Mouse (Mus musculus) heart, postnatal 0 days (tissue): ENCODE data around the gene Nup93. TPM values are rescaled to one million over a fixed set of nuclear protein-coding genes. Genes with fewer than 3 reads are reported as not detected.

ENCODE experiments used
- ATAC-seq: fragments of 200-750 bp; cut with Nextera tagmentation; 2 replicates; pipeline ENCODE4 v1.8.0; 2017; ENCODE audit warnings: low read depth, moderate number of reproducible peaks, moderate library complexity; ENCODE audit not compliant: insufficient read depth
- DNase-seq: peaks from one replicate; pipeline ENCODE4 v3.0.0-alpha.2; 2016; ENCODE audit warnings: low spot score
- H3K27ac ChIP-seq: fragments of 300-500 bp; sonication (generic); 2 replicates; pipeline ENCODE4 v1.5.1; 2014; ENCODE audit warnings: low read depth, mild to moderate bottlenecking
- H3K27me3 ChIP-seq: fragments of 300-500 bp; sonication (generic); 2 replicates; pipeline ENCODE4 v1.6.1; 2014; ENCODE audit warnings: low read length, mixed read lengths; ENCODE audit not compliant: control insufficient read depth, insufficient read depth
- H3K36me3 ChIP-seq: fragments of 300-500 bp; sonication (generic); replicated peaks from 2 replicates; pipeline ENCODE4 v1.6.1; 2014; ENCODE audit warnings: low read length, mixed read lengths; ENCODE audit not compliant: control insufficient read depth, insufficient read depth
- H3K4me1 ChIP-seq: fragments of 300-500 bp; sonication (generic); 2 replicates; pipeline ENCODE4 v1.6.1; 2014; ENCODE audit warnings: antibody characterized with exemption; ENCODE audit not compliant: control insufficient read depth, insufficient read depth
- H3K4me2 ChIP-seq: fragments of 300-500 bp; sonication (generic); 2 replicates; pipeline ENCODE4 v1.6.1; 2014; ENCODE audit warnings: low read depth, mild to moderate bottlenecking, low read length, moderate library complexity
- H3K4me3 ChIP-seq: fragments of 300-500 bp; sonication (generic); 2 replicates; pipeline ENCODE4 v1.5.1; 2014; ENCODE audit warnings: low read depth, low read length
- H3K9ac ChIP-seq: fragments of 300-500 bp; sonication (generic); replicated peaks from 2 replicates; pipeline ENCODE4 v1.6.1; 2014; ENCODE audit warnings: low read depth, low read length, mixed read lengths
- H3K9me3 ChIP-seq: fragments of 300-500 bp; sonication (generic); replicated peaks from 2 replicates; pipeline ENCODE4 v1.6.1; 2016; ENCODE audit warnings: low read length; ENCODE audit not compliant: control insufficient read depth
- CTCF ChIP-seq: IDR thresholded peaks from 2 replicates; pipeline ENCODE4 v1.5.1; 2016; ENCODE audit warnings: antibody characterized with exemption, control low read depth, low read depth
- EP300 ChIP-seq: IDR thresholded peaks from 2 replicates; pipeline ENCODE4 v1.6.1; 2016; ENCODE audit warnings: antibody characterized with exemption, low read depth
- WGBS: fragments of 180-500 bp; shearing (Covaris S2); extraction: QIAGEN DNeasy Blood & Tissue Kit; methylation state at CpG from one replicate; pipeline ENCODE4 v1.1.7; 2014; 5-methylcytosine and 5-hydroxymethylcytosine counted together
- polyA plus RNA-seq: library from polyadenylated mRNA; unstranded; fragments of >200 nt; fragmentation: Nextera tagmentation; extraction: Ambion mirVana; gene quantifications from 2 replicates; pipeline ENCODE4 v1.2.1, GENCODE M21; 2015
- total RNA-seq: library from RNA; depleted of rRNA; stranded (reverse); fragments of >200 nt; gene quantifications from 2 replicates; pipeline ENCODE4 v1.2.3, GENCODE M21; 2014; ENCODE audit warnings: low replicate concordance

Nup93 gene
- total and polyA plus RNA-seq, 2 experiments from 2014 or later = 21.9 to 31.4 TPM

DNA sequence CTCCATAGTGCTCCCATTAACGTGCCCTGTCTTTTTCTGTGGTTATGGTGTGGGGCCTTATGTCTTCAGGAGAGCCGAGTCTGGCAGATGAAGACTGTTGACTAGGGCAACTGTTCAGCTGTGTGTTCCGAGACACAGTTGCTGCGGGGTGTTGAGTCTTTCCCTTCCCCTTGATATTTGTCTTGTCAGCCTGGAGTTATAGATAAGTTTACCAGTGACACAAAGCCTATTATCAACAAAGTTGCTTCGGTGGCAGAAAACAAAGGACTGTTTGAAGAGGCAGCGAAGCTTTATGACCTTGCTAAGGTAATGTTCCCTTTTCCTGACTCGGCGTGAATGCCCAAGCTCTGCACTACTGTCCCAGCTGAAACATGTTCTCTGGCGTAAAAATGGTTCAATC, 93.3 kb downstream of the Nup93 start:
- ATAC-seq = no peak
- no peak for DNase-seq
- whole genome bisulfite sequencing = 64% methylated on average over 9 of the region's 9 CpGs
- Histone ChIP-seq H3K36me3 (peaks cover 79% of the 10 kb centered on the region), H3K27ac (no peak overlapping the region), H3K4me3 (no peak overlapping the region), H3K27me3 (no peaks in the 10 kb centered on the region), H3K4me1 (peaks cover 5% of the 10 kb centered on the region; the same call in 1 of the 2 replicates), H3K4me2 (no peak overlapping the region), H3K9me3 (no peaks in the 10 kb centered on the region), H3K9ac (no peak overlapping the region)
- TF ChIP-seq CTCF (no peak), EP300 (no peak)

DNA sequence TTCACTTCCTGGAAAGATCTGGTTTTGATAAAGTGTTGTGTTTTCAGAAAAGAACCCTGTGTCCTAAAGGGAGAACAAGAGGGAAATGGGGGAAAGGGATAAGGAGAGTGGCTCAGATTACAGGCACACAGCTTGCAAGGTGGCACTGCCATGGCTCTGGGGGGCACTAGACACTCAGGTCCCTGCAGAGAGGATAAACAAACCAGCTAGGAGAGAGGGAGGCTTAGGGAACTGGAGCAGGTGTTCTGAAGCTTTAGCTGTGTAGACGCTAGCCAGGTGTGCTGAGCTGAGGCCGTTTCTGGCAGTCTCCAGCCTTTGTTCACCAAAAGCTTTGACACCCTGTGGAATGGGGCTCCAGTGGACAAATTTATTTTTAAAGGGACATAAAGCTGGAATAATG, 99.7 kb downstream of the Nup93 start:
- Histone ChIP-seq H3K4me2 (no peak overlapping the region), H3K9me3 (no peaks in the 10 kb centered on the region), H3K36me3 (peaks cover 43% of the 10 kb centered on the region), H3K27ac (no peak overlapping the region), H3K4me3 (no peak overlapping the region), H3K27me3 (no peaks in the 10 kb centered on the region), H3K4me1 (peaks cover 6% of the 10 kb centered on the region; the same call in 1 of the 2 replicates), H3K9ac (no peak overlapping the region)
- no peak for DNase-seq
- TF ChIP-seq CTCF (no peak), EP300 (no peak)
- no peak for ATAC-seq
- WGBS = 77% methylated on average over 2 of the region's 2 CpGs

DNA sequence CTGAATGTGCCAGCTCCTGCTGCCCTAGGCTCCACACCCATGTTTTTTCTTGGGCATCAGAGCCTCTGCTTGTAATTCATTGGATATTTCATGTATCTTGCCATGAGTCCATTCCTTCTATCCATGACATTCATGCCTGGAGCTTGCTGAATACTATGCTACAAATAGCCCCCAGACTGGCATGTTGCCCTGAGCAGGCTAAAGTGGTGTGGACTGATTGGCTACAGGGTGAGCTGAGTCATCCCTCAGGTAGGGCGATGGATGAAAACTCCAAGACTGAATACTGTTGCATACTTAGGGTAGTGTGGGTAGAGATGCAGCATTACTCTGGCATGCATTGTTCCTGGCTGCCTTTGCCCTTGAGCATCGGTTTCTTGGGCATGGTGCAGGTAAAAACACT, 102.9 kb downstream of the Nup93 start:
- Histone ChIP-seq H3K27ac (no peak overlapping the region), H3K4me3 (no peak overlapping the region), H3K9ac (no peak overlapping the region), H3K4me1 (peaks cover 6% of the 10 kb centered on the region; the same call in 1 of the 2 replicates), H3K36me3 (peaks cover 15% of the 10 kb centered on the region), H3K4me2 (no peak overlapping the region), H3K9me3 (no peaks in the 10 kb centered on the region), H3K27me3 (no peaks in the 10 kb centered on the region)
- ATAC-seq (peak; percentile 74), DNase-seq (peak; percentile 60)
- WGBS = 65% methylated on average over 2 of the region's 2 CpGs
- TF ChIP-seq EP300 (no peak), CTCF (no peak)

DNA sequence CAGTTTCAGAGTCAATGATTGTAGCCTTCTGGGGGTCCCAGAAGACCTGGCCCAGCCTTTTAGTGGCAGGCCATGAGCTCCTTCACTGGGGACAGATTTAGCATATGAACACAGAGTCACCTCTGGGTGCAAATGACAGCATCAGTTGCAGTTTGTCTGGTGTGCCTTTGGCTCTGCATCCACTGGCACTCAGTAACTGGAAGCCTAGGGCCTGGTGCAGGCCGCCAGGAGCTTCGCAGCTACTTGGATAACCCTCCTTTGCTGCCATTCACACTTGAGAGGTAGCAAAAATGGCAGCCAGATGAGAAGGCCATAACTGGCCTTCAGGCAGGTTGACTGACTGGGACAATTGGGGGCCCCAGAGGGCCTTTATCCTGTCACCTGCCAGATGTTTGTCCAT, 103.3 kb downstream of the Nup93 start:
- H3K4me2 ChIP-seq = no peak overlapping the region
- H3K4me3 ChIP-seq = no peak overlapping the region

DNA sequence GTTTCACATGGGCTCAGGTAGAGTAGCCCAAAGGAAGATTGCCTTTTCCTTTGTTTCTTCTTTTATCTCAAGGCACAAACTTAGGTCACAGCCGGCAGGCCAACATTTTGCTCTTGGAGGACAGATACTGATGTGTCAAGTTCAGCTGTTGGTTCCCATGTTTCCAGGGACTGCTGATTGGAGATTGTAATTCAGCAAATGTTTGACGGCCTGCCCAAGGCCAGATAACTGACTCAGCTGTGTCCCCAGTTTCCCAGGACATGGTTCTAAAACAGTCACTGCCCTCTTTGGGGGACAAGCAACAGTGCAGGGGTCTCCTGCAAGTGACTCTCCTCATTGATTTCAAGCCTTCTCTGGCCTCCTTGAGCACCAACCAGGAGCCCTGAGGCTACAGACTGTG, 105.7 kb downstream of the Nup93 start:
- H3K4me1 ChIP-seq = peaks cover 6% of the 10 kb centered on the region; the same call in 1 of the 2 replicates
- no peaks in the 10 kb centered on the region for H3K27me3 ChIP-seq
- TF ChIP-seq EP300 = no peak
- no peak for TF ChIP-seq CTCF
- no peak overlapping the region for H3K4me3 ChIP-seq
- H3K36me3 ChIP-seq = peaks cover 2% of the 10 kb centered on the region
- H3K27ac ChIP-seq = no peak overlapping the region
- H3K9ac ChIP-seq = no peak overlapping the region
- no peaks in the 10 kb centered on the region for H3K9me3 ChIP-seq
- no peak for ATAC-seq
- no peak overlapping the region for H3K4me2 ChIP-seq
- DNase-seq = no peak
- 32% methylated on average over 2 of the region's 2 CpGs for WGBS

More for the DNA sequence above, 103.3 kb downstream of the Nup93 start:
- no peak for DNase-seq
- no peak overlapping the region for H3K9ac ChIP-seq
- no peaks in the 10 kb centered on the region for H3K27me3 ChIP-seq
- no peak for TF ChIP-seq CTCF
- TF ChIP-seq EP300 = no peak
- H3K9me3 ChIP-seq = no peaks in the 10 kb centered on the region
- H3K4me1 ChIP-seq = peaks cover 6% of the 10 kb centered on the region; the same call in 1 of the 2 replicates
- no peak overlapping the region for H3K27ac ChIP-seq
- no peak for ATAC-seq
- WGBS = 88% methylated on average over 2 of the region's 2 CpGs
- H3K36me3 ChIP-seq = peaks cover 10% of the 10 kb centered on the region

DNA sequence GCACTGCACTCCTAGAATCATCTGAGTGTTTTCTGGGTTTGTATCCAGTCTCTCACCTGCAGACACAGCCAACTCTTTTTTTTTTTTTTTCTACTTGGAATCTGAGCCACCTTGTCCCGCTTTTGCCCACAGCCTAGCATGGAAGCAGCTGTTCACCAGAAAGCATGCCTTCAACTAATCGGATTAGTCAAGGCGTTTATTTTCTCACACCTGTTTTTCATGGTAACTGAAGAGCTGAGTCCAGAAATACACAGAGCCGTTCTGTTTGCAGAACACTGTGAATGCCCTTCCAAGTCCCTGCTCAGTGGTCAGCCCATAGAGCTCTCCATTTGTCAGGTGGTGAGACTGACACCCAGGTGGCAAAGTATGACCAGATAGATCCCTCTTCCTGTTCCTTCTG, 107.7 kb downstream of the Nup93 start:
- no peaks in the 10 kb centered on the region for H3K27me3 ChIP-seq
- H3K9ac ChIP-seq = no peak overlapping the region
- no peak overlapping the region for H3K27ac ChIP-seq
- WGBS = 79% methylated on average over 4 of the region's 4 CpGs
- no peak for ATAC-seq
- no peak for DNase-seq
- H3K36me3 ChIP-seq = no peaks in the 10 kb centered on the region
- no peak overlapping the region for H3K4me3 ChIP-seq
- no peaks in the 10 kb centered on the region for H3K9me3 ChIP-seq
- TF ChIP-seq CTCF = no peak
- no peak overlapping the region for H3K4me2 ChIP-seq
- peaks cover under 1% of the 10 kb centered on the region; the same call in 1 of the 2 replicates for H3K4me1 ChIP-seq
